Mouse (Mus musculus) cortical plate, adult 2 months (tissue): ENCODE results near the gene Coro6. TPM values are rescaled to one million over a fixed set of nuclear protein-coding genes. Genes with fewer than 3 reads are reported as not detected.
A peak's percentile ranks its signal among the peaks of the same experiment; 100 is the strongest.

Source experiments
- H3K27ac ChIP-seq: fragments of 200-500 bp; 2 replicates; pipeline ENCODE4 v1.5.1; 2012; ENCODE audit warnings: low read length, control low read depth, inconsistent platforms; ENCODE audit not compliant: insufficient read depth
- H3K4me1 ChIP-seq: fragments of 200-500 bp; 2 replicates; pipeline ENCODE4 v1.6.1; 2011; ENCODE audit warnings: low read length; ENCODE audit not compliant: control insufficient read depth, insufficient read depth
- H3K4me3 ChIP-seq: fragments of 200-500 bp; 2 replicates; pipeline ENCODE4 v1.5.1; 2011; ENCODE audit warnings: mild to moderate bottlenecking, low read length, control low read depth; ENCODE audit not compliant: insufficient read depth
- CTCF ChIP-seq: fragments of 200-500 bp; IDR thresholded peaks from 2 replicates; pipeline ENCODE4 v1.5.1; 2011; ENCODE audit warnings: mild to moderate bottlenecking, control low read depth, low read length; ENCODE audit not compliant: insufficient read depth; ENCODE audit errors: extremely low read depth
- POLR2A ChIP-seq: fragments of 200-500 bp; IDR thresholded peaks from 2 replicates; pipeline ENCODE4 v1.6.1; 2011; ENCODE audit warnings: mild to moderate bottlenecking, low read length, control low read depth; ENCODE audit not compliant: insufficient read depth; ENCODE audit errors: extremely low read depth
- polyA plus RNA-seq: library from polyadenylated mRNA; depleted of rRNA; stranded (reverse); fragments of >200 nt; gene quantifications from 2 replicates; pipeline ENCODE4 v1.2.3, GENCODE M21; 2012; rRNA removed

Gene Coro6
- polyA plus RNA-seq: 154 and 169 TPM in 2 replicates

GRCm38 (mm10) chr11:77462283-77463100, at the start of gene Coro6:
Coro6 (plus strand) TSS chr11:77462411.
- H3K4me3 ChIP-seq: peak within 1 kb of the TSS; percentile 26
- no peak within 1 kb of the TSS for H3K27ac ChIP-seq
- TF ChIP-seq CTCF: no peak
- TF ChIP-seq POLR2A: no peak; the same call in 1 of the 2 replicates
- H3K4me1 ChIP-seq: no peaks in the 10 kb centered on the region; the same call in 1 of the 2 replicates

GRCm38 (mm10) chr11:77414141-77414839, 47.9 kb upstream of the Coro6 start:
- TF ChIP-seq POLR2A (no peak), CTCF (no peak)
- no peak overlapping the region for H3K4me3 ChIP-seq
- H3K27ac ChIP-seq: no peak overlapping the region
- H3K4me1 ChIP-seq: no peaks in the 10 kb centered on the region

- Histone ChIP-seq H3K4me1 (no peaks in the 10 kb centered on the region), H3K27ac (no peak overlapping the region; the same call in 1 of the 2 replicates), H3K4me3 (no peak overlapping the region)
- TF ChIP-seq CTCF (no peak), POLR2A (no peak)
Observed at GRCm38 (mm10) chr11:77416212-77417000, 45.8 kb upstream of the Coro6 start.

- Histone ChIP-seq H3K27ac (no peak overlapping the region), H3K4me3 (no peak overlapping the region), H3K4me1 (no peaks in the 10 kb centered on the region)
- TF ChIP-seq CTCF (no peak), POLR2A (no peak)
Observed at GRCm38 (mm10) chr11:77418021-77418420, 44.2 kb upstream of the Coro6 start.

GRCm38 (mm10) chr11:77423175-77423859, 38.9 kb upstream of the Coro6 start:
- no peaks in the 10 kb centered on the region for H3K4me1 ChIP-seq
- no peak overlapping the region for H3K4me3 ChIP-seq
- H3K27ac ChIP-seq: no peak overlapping the region
- TF ChIP-seq POLR2A (no peak), CTCF (no peak)

GRCm38 (mm10) chr11:77428446-77428845, 33.8 kb upstream of the Coro6 start:
- no peak overlapping the region for H3K4me3 ChIP-seq
- H3K27ac ChIP-seq: no peak overlapping the region
- TF ChIP-seq POLR2A (no peak), CTCF (no peak)
- no peaks in the 10 kb centered on the region for H3K4me1 ChIP-seq

GRCm38 (mm10) chr11:77437026-77437425, 25.2 kb upstream of the Coro6 start:
- Histone ChIP-seq H3K4me3 (no peak overlapping the region), H3K4me1 (peaks cover 2% of the 10 kb centered on the region; the same call in 1 of the 2 replicates), H3K27ac (no peak overlapping the region)
- no peak for TF ChIP-seq CTCF
- TF ChIP-seq POLR2A: no peak

- peaks cover 2% of the 10 kb centered on the region; the same call in 1 of the 2 replicates for H3K4me1 ChIP-seq
- H3K4me3 ChIP-seq: no peak overlapping the region
- TF ChIP-seq POLR2A (no peak), CTCF (no peak)
- no peak overlapping the region for H3K27ac ChIP-seq
Observed at GRCm38 (mm10) chr11:77440081-77440480, 22.1 kb upstream of the Coro6 start.
